8 mouse cellular contexts compared by ENCODE assay signal in genomic region chr1:128243627-128243995, GRCm38 (mm10). TPM values are rescaled to one million over a fixed set of nuclear protein-coding genes. Genes with fewer than 3 reads are reported as not detected.
DNase-seq lines count a peak whose midpoint lies in the region; ATAC-seq and TF ChIP-seq lines count a peak whose summit lies in the region.

Gene Ubxn4 (plus strand): TSS chr1:128243964.

- POLR2A ChIA-PET in Patski (lab: Charles Lee): no interaction called here

- peak within 1 kb of the TSS; percentile 77 for H3K27ac ChIP-seq in kidney, embryonic 14.5 days (ENCODE audit: low read depth, low read length)
- H3K27ac ChIP-seq in forebrain, embryonic 15.5 days (replicated peaks): peak within 1 kb of the TSS; percentile 81
- peak within 1 kb of the TSS; percentile 91 for H3K27ac ChIP-seq in hindbrain, embryonic 12.5 days
- peak within 1 kb of the TSS; percentile 87 for H3K27ac ChIP-seq in liver, embryonic 11.5 days (ENCODE audit: low read depth, low read length)
- peak within 1 kb of the TSS; percentile 86 for H3K27ac ChIP-seq in stomach, embryonic 15.5 days

- in situ Hi-C loops in Patski (cut with MboI; ENCODE audit: low pct_unique_long_range_greater_than_20kb): no loop called here

- H3K9me3 ChIP-seq in kidney, embryonic 14.5 days (ENCODE audit: control insufficient read depth, low read length): no peaks in the 10 kb centered on the region
- no peaks in the 10 kb centered on the region for H3K9me3 ChIP-seq in forebrain, embryonic 15.5 days
- H3K9me3 ChIP-seq in hindbrain, embryonic 12.5 days (replicated peaks): no peaks in the 10 kb centered on the region
- H3K9me3 ChIP-seq in liver, embryonic 11.5 days (ENCODE audit: control insufficient read depth, low read length): no peaks in the 10 kb centered on the region
- no peaks in the 10 kb centered on the region for H3K9me3 ChIP-seq in stomach, embryonic 15.5 days

- peak within 1 kb of the TSS; percentile 81 for H3K4me3 ChIP-seq in kidney, embryonic 14.5 days (ENCODE audit: low read length)
- peak within 1 kb of the TSS; percentile 72 for H3K4me3 ChIP-seq in forebrain, embryonic 15.5 days
- peak within 1 kb of the TSS; percentile 78 for H3K4me3 ChIP-seq in hindbrain, embryonic 12.5 days
- peak within 1 kb of the TSS; percentile 81 for H3K4me3 ChIP-seq in liver, embryonic 11.5 days (ENCODE audit: low read depth, low read length)
- H3K4me3 ChIP-seq in stomach, embryonic 15.5 days (replicated peaks): peak within 1 kb of the TSS; percentile 82

- no peak for DNase-seq in kidney, postnatal 36 days
- DNase-seq in Patski (ENCODE audit: low read depth, low spot score): no peak
- DNase-seq in liver, embryonic 11.5 days (ENCODE audit: low spot score): no peak
- DNase-seq in adipocyte (ENCODE audit: low spot score): no peak

- H3K4me2 ChIP-seq in kidney, embryonic 14.5 days (replicated peaks; ENCODE audit: low read depth, low read length): peak within 1 kb of the TSS; percentile 89
- H3K4me2 ChIP-seq in forebrain, embryonic 15.5 days (replicated peaks): peak within 1 kb of the TSS; percentile 91
- peak within 1 kb of the TSS; percentile 90 for H3K4me2 ChIP-seq in hindbrain, embryonic 12.5 days (replicated peaks)
- peak within 1 kb of the TSS; percentile 91 for H3K4me2 ChIP-seq in liver, embryonic 11.5 days
- H3K4me2 ChIP-seq in stomach, embryonic 15.5 days: peak within 1 kb of the TSS; percentile 79

- peak within 1 kb of the TSS; percentile 76 for H3K9ac ChIP-seq in kidney, embryonic 14.5 days (ENCODE audit: low read depth, low read length)
- H3K9ac ChIP-seq in forebrain, embryonic 15.5 days (replicated peaks): peak within 1 kb of the TSS; percentile 76
- peak within 1 kb of the TSS; percentile 83 for H3K9ac ChIP-seq in hindbrain, embryonic 12.5 days
- H3K9ac ChIP-seq in liver, embryonic 11.5 days (ENCODE audit: low read depth, low read length): peak within 1 kb of the TSS; percentile 89
- H3K9ac ChIP-seq in stomach, embryonic 15.5 days: peak within 1 kb of the TSS; percentile 74

- no peaks in the 10 kb centered on the region for H3K27me3 ChIP-seq in kidney, embryonic 14.5 days (ENCODE audit: control insufficient read depth, insufficient read depth, low read length)
- H3K27me3 ChIP-seq in Patski: no peaks in the 10 kb centered on the region
- no peaks in the 10 kb centered on the region for H3K27me3 ChIP-seq in forebrain, embryonic 15.5 days
- H3K27me3 ChIP-seq in hindbrain, embryonic 12.5 days: no peaks in the 10 kb centered on the region
- H3K27me3 ChIP-seq in liver, embryonic 11.5 days (replicated peaks; ENCODE audit: control insufficient read depth, insufficient read depth, low read length): no peaks in the 10 kb centered on the region
- H3K27me3 ChIP-seq in stomach, embryonic 15.5 days (replicated peaks): no peaks in the 10 kb centered on the region

- CTCF ChIA-PET in Patski (lab: Charles Lee): no interaction called here

- WGBS in kidney, embryonic 14.5 days: 10% methylated on average over 10 of the region's 10 CpGs
- 7% methylated on average over 10 of the region's 10 CpGs for WGBS in forebrain, embryonic 15.5 days
- 12% methylated on average over 10 of the region's 10 CpGs for WGBS in hindbrain, embryonic 12.5 days
- 10% methylated on average over 10 of the region's 10 CpGs for WGBS in liver, embryonic 11.5 days
- 9% methylated on average over 10 of the region's 10 CpGs for WGBS in stomach, embryonic 15.5 days

- H3K36me3 ChIP-seq in kidney, embryonic 14.5 days (ENCODE audit: control insufficient read depth, insufficient read depth, low read length): no peaks in the 10 kb centered on the region; the same call in 1 of the 2 replicates
- no peaks in the 10 kb centered on the region for H3K36me3 ChIP-seq in forebrain, embryonic 15.5 days
- no peaks in the 10 kb centered on the region for H3K36me3 ChIP-seq in hindbrain, embryonic 12.5 days
- H3K36me3 ChIP-seq in liver, embryonic 11.5 days (ENCODE audit: control insufficient read depth, insufficient read depth, low read length): no peaks in the 10 kb centered on the region
- no peaks in the 10 kb centered on the region; the same call in 1 of the 2 replicates for H3K36me3 ChIP-seq in stomach, embryonic 15.5 days

- no peak for TF ChIP-seq CTCF in Patski (IDR thresholded peaks at IDR 0.05)

- peak; percentile 32 for ATAC-seq in kidney, embryonic 14.5 days (ENCODE audit: low FRiP score, low TSS enrichment)
- ATAC-seq in Patski: peak; percentile 20
- peak; percentile 60 for ATAC-seq in forebrain, embryonic 15.5 days (replicated peaks)
- ATAC-seq in hindbrain, embryonic 12.5 days (ENCODE audit: low FRiP score): peak; percentile 48
- peak; percentile 9; the same call in 1 of the 2 replicates for ATAC-seq in liver, embryonic 11.5 days (replicated peaks; ENCODE audit: low FRiP score)
- peak; percentile 5; the same call in 1 of the 2 replicates for ATAC-seq in stomach, embryonic 15.5 days (ENCODE audit: insufficient read depth, low FRiP score, low read depth)

- H3K4me1 ChIP-seq in kidney, embryonic 14.5 days (ENCODE audit: control insufficient read depth, insufficient read depth, low read length): peaks cover 13% of the 10 kb centered on the region; the same call in 1 of the 2 replicates
- H3K4me1 ChIP-seq in forebrain, embryonic 15.5 days: peaks cover 19% of the 10 kb centered on the region
- H3K4me1 ChIP-seq in hindbrain, embryonic 12.5 days: peaks cover 9% of the 10 kb centered on the region
- peaks cover 4% of the 10 kb centered on the region for H3K4me1 ChIP-seq in liver, embryonic 11.5 days (replicated peaks; ENCODE audit: control insufficient read depth, insufficient read depth, low read length)
- peaks cover 8% of the 10 kb centered on the region; the same call in 1 of the 2 replicates for H3K4me1 ChIP-seq in stomach, embryonic 15.5 days

RNA-seq across cellular contexts. Expression of gene Ubxn4, which starts in this region (rescaled TPM):
- 56.4 and 60.9 TPM in 2 replicates for polyA plus RNA-seq in kidney, embryonic 14.5 days (2014; fragmentation: Nextera tagmentation; extraction: Ambion mirVana)
- polyA plus RNA-seq in Patski (2021): 102 TPM
- polyA plus RNA-seq in forebrain, embryonic 15.5 days (2015; fragmentation: Nextera tagmentation; extraction: Ambion mirVana): 70.7 and 74.0 TPM in 2 replicates
- 78.3 and 79.5 TPM in 2 replicates for polyA plus RNA-seq in hindbrain, embryonic 12.5 days (2016; fragmentation: Nextera tagmentation; extraction: Ambion mirVana)
- 57.9 and 59.5 TPM in 2 replicates for polyA plus RNA-seq in liver, embryonic 11.5 days (2014; fragmentation: Nextera tagmentation; extraction: Ambion mirVana)
- 77.6 and 77.7 TPM in 2 replicates for polyA plus RNA-seq in stomach, embryonic 15.5 days (2015; fragmentation: Nextera tagmentation; extraction: Ambion mirVana)

Comparison
In these comparisons a context has a peak if more than half of its experiments do, and no peak if none do; other contexts are left out.
1. ATAC-seq: peak in every context shown above with its lines; median percentile 60 in forebrain, embryonic 15.5 days; 48 in hindbrain, embryonic 12.5 days; 32 in kidney, embryonic 14.5 days; 20 in Patski; 9 in liver, embryonic 11.5 days; 5 in stomach, embryonic 15.5 days.